Mouse (Mus musculus): ENCODE data around the gene Sh3bgr. TPM values are rescaled to one million over a fixed set of nuclear protein-coding genes. Genes with fewer than 3 reads are reported as not detected.

Sh3bgr gene
- polyA plus RNA-seq, 1 experiment, result 1.8 TPM

- Histone ChIP-seq H3K27me3 (ENCODE audit: control insufficient read depth, insufficient read depth, low read length) (no peaks in the 10 kb centered on the region), H3K36me3 (ENCODE audit: control insufficient read depth, insufficient read depth, low read length) (no peaks in the 10 kb centered on the region), H3K27ac (ENCODE audit: control insufficient read depth, insufficient read depth, low read depth, low read length) (no peak overlapping the region), H3K4me1 (ENCODE audit: control insufficient read depth, insufficient read depth, low read length) (no peaks in the 10 kb centered on the region), H3K4me3 (ENCODE audit: control insufficient read depth, low read depth, low read length) (no peak overlapping the region)
- no peak for TF ChIP-seq POLR2A (IDR thresholded peaks at IDR 0.05; ENCODE audit: control insufficient read depth, low read depth, low read length)
- no peak for TF ChIP-seq CTCF (IDR thresholded peaks at IDR 0.05; ENCODE audit: control insufficient read depth, insufficient read depth, insufficient replicate concordance, low read depth, low read length)
These were observed 10.6 kb downstream of the Sh3bgr start for GRCm38 (mm10) chr16:96210856-96211255.

GRCm38 (mm10) chr16:96213027-96213426, 12.8 kb downstream of the Sh3bgr start:
- no peaks in the 10 kb centered on the region for H3K36me3 ChIP-seq (ENCODE audit: control insufficient read depth, insufficient read depth, low read length)
- H3K4me3 ChIP-seq (ENCODE audit: control insufficient read depth, low read depth, low read length), result no peak overlapping the region
- no peaks in the 10 kb centered on the region for H3K4me1 ChIP-seq (ENCODE audit: control insufficient read depth, insufficient read depth, low read length)
- TF ChIP-seq CTCF (IDR thresholded peaks at IDR 0.05; ENCODE audit: control insufficient read depth, insufficient read depth, insufficient replicate concordance, low read depth, low read length) (no peak), POLR2A (IDR thresholded peaks at IDR 0.05; ENCODE audit: control insufficient read depth, low read depth, low read length) (no peak)
- H3K27me3 ChIP-seq (ENCODE audit: control insufficient read depth, insufficient read depth, low read length), result no peaks in the 10 kb centered on the region
- no peak overlapping the region for H3K27ac ChIP-seq (ENCODE audit: control insufficient read depth, insufficient read depth, low read depth, low read length)

GRCm38 (mm10) chr16:96221491-96221890, 21.2 kb downstream of the Sh3bgr start:
- TF ChIP-seq CTCF (IDR thresholded peaks at IDR 0.05; ENCODE audit: control insufficient read depth, insufficient read depth, insufficient replicate concordance, low read depth, low read length) (no peak), POLR2A (IDR thresholded peaks at IDR 0.05; ENCODE audit: control insufficient read depth, low read depth, low read length) (no peak)
- H3K27me3 ChIP-seq (ENCODE audit: control insufficient read depth, insufficient read depth, low read length), result no peaks in the 10 kb centered on the region
- no peaks in the 10 kb centered on the region for H3K4me1 ChIP-seq (ENCODE audit: control insufficient read depth, insufficient read depth, low read length)

GRCm38 (mm10) chr16:96221959-96222358, 21.7 kb downstream of the Sh3bgr start:
- Histone ChIP-seq H3K27ac (ENCODE audit: control insufficient read depth, insufficient read depth, low read depth, low read length) (no peak overlapping the region), H3K36me3 (ENCODE audit: control insufficient read depth, insufficient read depth, low read length) (no peaks in the 10 kb centered on the region), H3K4me1 (ENCODE audit: control insufficient read depth, insufficient read depth, low read length) (no peaks in the 10 kb centered on the region), H3K27me3 (ENCODE audit: control insufficient read depth, insufficient read depth, low read length) (no peaks in the 10 kb centered on the region), H3K4me3 (ENCODE audit: control insufficient read depth, low read depth, low read length) (no peak overlapping the region)
- no peak for TF ChIP-seq POLR2A (IDR thresholded peaks at IDR 0.05; ENCODE audit: control insufficient read depth, low read depth, low read length)
- TF ChIP-seq CTCF (IDR thresholded peaks at IDR 0.05; ENCODE audit: control insufficient read depth, insufficient read depth, insufficient replicate concordance, low read depth, low read length), result no peak

More at GRCm38 (mm10) chr16:96221491-96221890, 21.2 kb downstream of the Sh3bgr start:
- Histone ChIP-seq H3K27ac (ENCODE audit: control insufficient read depth, insufficient read depth, low read depth, low read length) (no peak overlapping the region), H3K36me3 (ENCODE audit: control insufficient read depth, insufficient read depth, low read length) (no peaks in the 10 kb centered on the region), H3K4me3 (ENCODE audit: control insufficient read depth, low read depth, low read length) (no peak overlapping the region)

GRCm38 (mm10) chr16:96222452-96222851, 22.2 kb downstream of the Sh3bgr start:
- Histone ChIP-seq H3K4me3 (ENCODE audit: control insufficient read depth, low read depth, low read length) (no peak overlapping the region), H3K4me1 (ENCODE audit: control insufficient read depth, insufficient read depth, low read length) (no peaks in the 10 kb centered on the region), H3K36me3 (ENCODE audit: control insufficient read depth, insufficient read depth, low read length) (no peaks in the 10 kb centered on the region), H3K27me3 (ENCODE audit: control insufficient read depth, insufficient read depth, low read length) (no peaks in the 10 kb centered on the region), H3K27ac (ENCODE audit: control insufficient read depth, insufficient read depth, low read depth, low read length) (no peak overlapping the region)
- no peak for TF ChIP-seq POLR2A (IDR thresholded peaks at IDR 0.05; ENCODE audit: control insufficient read depth, low read depth, low read length)
- TF ChIP-seq CTCF (IDR thresholded peaks at IDR 0.05; ENCODE audit: control insufficient read depth, insufficient read depth, insufficient replicate concordance, low read depth, low read length), result no peak

- no peak for TF ChIP-seq CTCF (IDR thresholded peaks at IDR 0.05; ENCODE audit: control insufficient read depth, insufficient read depth, insufficient replicate concordance, low read depth, low read length)
- no peak for TF ChIP-seq POLR2A (IDR thresholded peaks at IDR 0.05; ENCODE audit: control insufficient read depth, low read depth, low read length)
- Histone ChIP-seq H3K36me3 (ENCODE audit: control insufficient read depth, insufficient read depth, low read length) (no peaks in the 10 kb centered on the region), H3K4me3 (ENCODE audit: control insufficient read depth, low read depth, low read length) (no peak overlapping the region), H3K27me3 (ENCODE audit: control insufficient read depth, insufficient read depth, low read length) (no peaks in the 10 kb centered on the region), H3K27ac (ENCODE audit: control insufficient read depth, insufficient read depth, low read depth, low read length) (no peak overlapping the region), H3K4me1 (ENCODE audit: control insufficient read depth, insufficient read depth, low read length) (peaks cover 3% of the 10 kb centered on the region; the same call in 1 of the 2 replicates)
These were observed 28.2 kb downstream of the Sh3bgr start for GRCm38 (mm10) chr16:96228438-96228837.

- Histone ChIP-seq H3K4me3 (ENCODE audit: control insufficient read depth, low read depth, low read length) (no peak overlapping the region), H3K4me1 (ENCODE audit: control insufficient read depth, insufficient read depth, low read length) (peaks cover 3% of the 10 kb centered on the region; the same call in 1 of the 2 replicates), H3K27me3 (ENCODE audit: control insufficient read depth, insufficient read depth, low read length) (no peaks in the 10 kb centered on the region), H3K27ac (ENCODE audit: control insufficient read depth, insufficient read depth, low read depth, low read length) (no peak overlapping the region), H3K36me3 (ENCODE audit: control insufficient read depth, insufficient read depth, low read length) (no peaks in the 10 kb centered on the region)
- TF ChIP-seq CTCF (IDR thresholded peaks at IDR 0.05; ENCODE audit: control insufficient read depth, insufficient read depth, insufficient replicate concordance, low read depth, low read length) (no peak), POLR2A (IDR thresholded peaks at IDR 0.05; ENCODE audit: control insufficient read depth, low read depth, low read length) (no peak)
These were observed 28.9 kb downstream of the Sh3bgr start for GRCm38 (mm10) chr16:96229044-96229555.

Data from testis, adult 2 months (tissue).